Mouse (Mus musculus): ENCODE measurements around the gene Nav2.

DNA sequence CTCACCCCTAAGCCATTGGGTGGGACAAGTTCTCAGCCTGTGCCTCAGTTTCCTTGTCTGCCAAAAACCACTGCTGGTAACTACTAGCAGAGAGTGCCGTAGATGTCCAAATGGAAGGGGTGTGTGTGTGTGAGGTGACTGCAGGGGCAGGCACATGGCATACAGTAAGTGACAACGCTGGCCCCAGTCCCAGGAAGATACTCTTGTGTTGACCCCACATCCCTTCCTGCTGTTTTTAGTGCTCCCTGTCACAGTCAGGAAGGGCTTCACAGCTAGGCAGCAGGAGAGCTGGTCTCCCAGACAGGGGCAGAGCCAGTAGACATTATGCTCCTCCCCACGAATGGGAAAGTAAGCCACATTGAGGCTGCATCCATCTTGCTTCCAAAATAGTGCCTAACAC is 264.4 kb downstream of the Nav2 start:
- TF ChIP-seq GATA1 (IDR thresholded peaks at IDR 0.05; ENCODE audit: borderline replicate concordance, low read length) (no peak), FLI1 (IDR thresholded peaks at IDR 0.05; ENCODE audit: low read length) (no peak)
